Mouse (Mus musculus): ENCODE data around the gene Prn.

Prn gene

GRCm38 (mm10) chr2:131995742-131996141, 86.0 kb downstream of the Prn start:
- no peak for DNase-seq (ENCODE audit: low read depth, low spot score)

- DNase-seq (ENCODE audit: low read depth, low spot score): no peak
Measured at GRCm38 (mm10) chr2:131996369-131996768, 86.6 kb downstream of the Prn start.

GRCm38 (mm10) chr2:131997356-131997755, 87.6 kb downstream of the Prn start:
- DNase-seq (ENCODE audit: low read depth, low spot score): no peak

- DNase-seq (ENCODE audit: low read depth, low spot score): no peak
Measured at GRCm38 (mm10) chr2:132001696-132002334, 92.1 kb downstream of the Prn start.

- no peak for DNase-seq (ENCODE audit: low read depth, low spot score)
Measured at GRCm38 (mm10) chr2:132003916-132004315, 94.2 kb downstream of the Prn start.

- no peak for DNase-seq (ENCODE audit: low read depth, low spot score)
Measured at GRCm38 (mm10) chr2:132004495-132005136, 94.9 kb downstream of the Prn start.

- no peak for DNase-seq (ENCODE audit: low read depth, low spot score)
Measured at GRCm38 (mm10) chr2:132005445-132005844, 95.7 kb downstream of the Prn start.

Data from retina, adult 2 months (tissue).